Mouse (Mus musculus) spleen, adult 2 months (tissue): ENCODE results near the gene Cdh24. TPM values are rescaled to one million over a fixed set of nuclear protein-coding genes. Genes with fewer than 3 reads are reported as not detected.

Source experiments
- DNase-seq, 2 experiments: peaks; one replicate each; pipeline versions ENCODE4 v3.0.0 to v3.0.0-alpha.2; 2012 to 2021; ENCODE audit warnings: low spot score in 2 of 2, low read depth in 1 of 2
- H3K27ac ChIP-seq: fragments of 200-500 bp; 2 replicates; pipeline ENCODE4 v1.5.1; 2012; ENCODE audit warnings: low read length, inconsistent platforms; ENCODE audit not compliant: insufficient read depth
- H3K27me3 ChIP-seq: fragments of 200-500 bp; 2 replicates; pipeline ENCODE4 v1.6.1; 2012; ENCODE audit warnings: mild to moderate bottlenecking, moderate library complexity, low read length, inconsistent platforms; ENCODE audit not compliant: control insufficient read depth, insufficient read depth
- H3K36me3 ChIP-seq: fragments of 200-500 bp; 2 replicates; pipeline ENCODE4 v1.6.1; 2012; ENCODE audit warnings: mild to moderate bottlenecking, low read length, inconsistent platforms; ENCODE audit not compliant: control insufficient read depth, insufficient read depth
- H3K4me1 ChIP-seq: fragments of 200-500 bp; 2 replicates; pipeline ENCODE4 v1.6.1; 2011; ENCODE audit warnings: inconsistent platforms; ENCODE audit not compliant: control insufficient read depth, insufficient read depth, insufficient read length
- H3K4me3 ChIP-seq: fragments of 200-500 bp; 2 replicates; pipeline ENCODE4 v1.5.1; 2011; ENCODE audit warnings: mild to moderate bottlenecking, inconsistent platforms; ENCODE audit not compliant: insufficient read depth, insufficient read length; ENCODE audit errors: extremely low read depth
- CTCF ChIP-seq: fragments of 200-500 bp; IDR thresholded peaks from 2 replicates; pipeline ENCODE4 v1.5.1; 2011; ENCODE audit warnings: mild to moderate bottlenecking, inconsistent platforms; ENCODE audit not compliant: insufficient read depth, insufficient read length, insufficient replicate concordance; ENCODE audit errors: extremely low read depth
- POLR2A ChIP-seq: fragments of 200-500 bp; IDR thresholded peaks from 2 replicates; pipeline ENCODE4 v1.6.1; 2011; ENCODE audit warnings: low read depth, low read length, inconsistent platforms
- WGBS: fragments of 180-500 bp; shearing (Covaris S2); methylation state at CpG from one replicate; pipeline ENCODE4 v1.1.7; 2018; 5-methylcytosine and 5-hydroxymethylcytosine counted together
- polyA plus RNA-seq: library from polyadenylated mRNA; depleted of rRNA; stranded (reverse); fragments of >200 nt; gene quantifications from 2 replicates; pipeline ENCODE4 v1.2.3, GENCODE M21; 2012; rRNA removed

Cdh24 gene
- polyA plus RNA-seq: 7.3 and 10.8 TPM in 2 replicates

GRCm38 (mm10) chr14:54641305-54641969, at the start of gene Cdh24:
Gene Cdh24 (minus strand): TSS chr14:54641364.
- peaks cover 7% of the 10 kb centered on the region for H3K4me1 ChIP-seq
- peak within 1 kb of the TSS; percentile 76 for H3K4me3 ChIP-seq
- H3K27me3 ChIP-seq: no peaks in the 10 kb centered on the region
- DNase-seq: peak; percentile 65 to 86
- peak; percentile 74; the same call in 1 of the 2 replicates for TF ChIP-seq CTCF
- no peak for TF ChIP-seq POLR2A
- whole genome bisulfite sequencing: under 1% methylated on average over 51 of the region's 52 CpGs
- H3K27ac ChIP-seq: no peak within 1 kb of the TSS; the same call in 1 of the 2 replicates
- peaks cover 40% of the 10 kb centered on the region for H3K36me3 ChIP-seq

DNA sequence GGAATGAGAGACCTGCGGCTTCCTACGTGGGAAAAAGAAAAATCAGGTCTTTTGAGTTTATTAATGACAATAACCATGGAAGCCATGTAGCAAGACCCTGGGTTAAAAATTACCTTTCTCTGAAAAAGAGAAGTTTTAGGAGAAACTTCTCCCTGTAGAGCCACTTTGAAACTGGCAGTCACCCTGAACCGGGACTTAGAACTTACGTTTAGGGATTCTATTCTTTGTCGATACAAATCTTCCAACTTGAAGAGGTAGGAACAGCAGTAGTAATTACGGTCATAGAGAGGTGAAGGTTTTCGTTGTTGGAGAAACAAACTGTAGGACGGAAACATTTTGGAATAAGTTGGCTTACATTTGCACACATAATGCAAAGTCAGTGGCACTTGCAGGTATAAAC, 46.1 kb upstream of the Cdh24 start:
- Histone ChIP-seq H3K4me3 (peak overlapping the region; percentile 75), H3K4me1 (no peaks in the 10 kb centered on the region; the same call in 1 of the 2 replicates), H3K27me3 (no peaks in the 10 kb centered on the region), H3K27ac (peak overlapping the region; percentile 80), H3K36me3 (peaks cover 15% of the 10 kb centered on the region)
- TF ChIP-seq CTCF (no peak), POLR2A (no peak)
- 1% methylated on average over 8 of the region's 8 CpGs for WGBS
- no peak for DNase-seq

DNA sequence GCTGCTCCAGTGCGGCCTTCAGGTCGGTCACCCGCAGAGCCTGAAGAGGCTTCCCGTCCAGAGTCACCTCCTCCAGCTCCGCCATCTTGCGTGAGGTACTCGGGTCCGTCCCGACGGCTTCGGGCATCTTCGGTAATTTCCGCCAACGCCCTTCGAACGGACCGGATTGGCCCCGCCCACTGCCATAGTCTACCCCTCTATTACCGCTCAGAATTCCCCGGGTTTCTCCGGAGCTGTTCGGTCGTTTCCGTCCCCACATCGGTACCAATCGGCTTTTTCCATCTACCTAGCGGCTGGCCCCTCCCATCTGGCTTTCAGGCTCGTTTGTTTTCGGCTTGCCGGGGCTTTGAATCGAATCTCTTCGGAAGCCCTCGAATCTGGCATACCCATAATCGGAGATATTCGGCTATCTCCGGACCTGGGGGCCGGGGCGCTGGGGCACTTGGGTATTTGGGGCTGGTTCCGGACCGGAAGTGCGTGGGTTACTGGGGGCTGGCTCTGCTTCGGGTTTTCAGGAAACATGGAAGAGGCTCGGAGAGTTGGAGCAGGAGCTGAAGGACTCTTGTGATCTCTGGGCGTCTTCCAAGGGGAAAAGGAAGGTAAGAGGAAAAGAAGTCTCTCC, 45.5 kb upstream of the Cdh24 start, which contains the start of gene Acin1:
Gene Acin1 (minus strand): TSS at position 410 of the 622 bp plus-strand sequence.
- peak; percentile 99 to 100 for DNase-seq
- peaks cover 15% of the 10 kb centered on the region for H3K36me3 ChIP-seq
- under 1% methylated on average over 44 of the region's 44 CpGs for WGBS
- H3K4me1 ChIP-seq: no peaks in the 10 kb centered on the region; the same call in 1 of the 2 replicates
- peak within 1 kb of the TSS; percentile 98 for H3K27ac ChIP-seq
- no peaks in the 10 kb centered on the region for H3K27me3 ChIP-seq
- TF ChIP-seq POLR2A (peak; percentile 94), CTCF (no peak)
- peak within 1 kb of the TSS; percentile 98 for H3K4me3 ChIP-seq

GRCm38 (mm10) chr14:54686063-54686521, 44.9 kb upstream of the Cdh24 start, which contains the start of gene 1700123O20Rik:
Gene 1700123O20Rik (plus strand): TSS chr14:54686216.
- DNase-seq: peak; percentile 67 to 72
- WGBS: under 1% methylated on average over 41 of the region's 41 CpGs
- no peaks in the 10 kb centered on the region; the same call in 1 of the 2 replicates for H3K4me1 ChIP-seq
- peak within 1 kb of the TSS; percentile 98 for H3K27ac ChIP-seq
- TF ChIP-seq CTCF (no peak), POLR2A (peak; percentile 35; the same call in 1 of the 2 replicates)
- no peaks in the 10 kb centered on the region for H3K27me3 ChIP-seq
- H3K36me3 ChIP-seq: peaks cover 15% of the 10 kb centered on the region
- peak within 1 kb of the TSS; percentile 98 for H3K4me3 ChIP-seq

GRCm38 (mm10) chr14:54685471-54685870, 44.3 kb upstream of the Cdh24 start:
- H3K36me3 ChIP-seq: peaks cover 11% of the 10 kb centered on the region
- WGBS: 2% methylated on average over 8 of the region's 8 CpGs
- H3K27ac ChIP-seq: no peak overlapping the region
- H3K4me3 ChIP-seq: peak overlapping the region; percentile 98
- TF ChIP-seq POLR2A (no peak), CTCF (no peak)
- DNase-seq: no peak
- no peaks in the 10 kb centered on the region for H3K27me3 ChIP-seq
- H3K4me1 ChIP-seq: no peaks in the 10 kb centered on the region; the same call in 1 of the 2 replicates

GRCm38 (mm10) chr14:54682396-54682795, 41.2 kb upstream of the Cdh24 start:
- Histone ChIP-seq H3K27me3 (no peaks in the 10 kb centered on the region), H3K36me3 (peaks cover 20% of the 10 kb centered on the region), H3K4me3 (no peak overlapping the region), H3K27ac (no peak overlapping the region), H3K4me1 (no peaks in the 10 kb centered on the region; the same call in 1 of the 2 replicates)
- DNase-seq: no peak
- TF ChIP-seq CTCF (no peak), POLR2A (no peak)
- WGBS: 66% methylated on average over 3 of the region's 3 CpGs
